Mouse (Mus musculus): ENCODE data around the gene Ippk.

Ippk gene

GRCm38 (mm10) chr13:49420754-49421605 is at the start of gene Ippk:
Gene Ippk, plus strand, starts transcription at chr13:49421249.
- DNase-seq (ENCODE audit: low spot score), result peak; percentile 98

- peak; percentile 35 for DNase-seq (ENCODE audit: low spot score)
Measured at GRCm38 (mm10) chr13:49371428-49371899, 49.6 kb upstream of the Ippk start.

GRCm38 (mm10) chr13:49372370-49373060 is 48.5 kb upstream of the Ippk start:
- peak; percentile 55 for DNase-seq (ENCODE audit: low spot score)

GRCm38 (mm10) chr13:49374304-49374703 is 46.7 kb upstream of the Ippk start:
- DNase-seq (ENCODE audit: low spot score), result no peak

- peak; percentile 52 for DNase-seq (ENCODE audit: low spot score)
Measured at GRCm38 (mm10) chr13:49374730-49375129, 46.3 kb upstream of the Ippk start.

GRCm38 (mm10) chr13:49377608-49378007 is 43.4 kb upstream of the Ippk start:
- no peak for DNase-seq (ENCODE audit: low spot score)

- DNase-seq (ENCODE audit: low spot score), result no peak
Measured at GRCm38 (mm10) chr13:49379301-49379700, 41.7 kb upstream of the Ippk start.

GRCm38 (mm10) chr13:49381230-49381629 is 39.8 kb upstream of the Ippk start:
- peak; percentile 90 for DNase-seq (ENCODE audit: low spot score)

- DNase-seq (ENCODE audit: low spot score), result no peak
Measured at GRCm38 (mm10) chr13:49382997-49383396, 38.1 kb upstream of the Ippk start.

- no peak for DNase-seq (ENCODE audit: low spot score)
Measured at GRCm38 (mm10) chr13:49384751-49385463, 36.1 kb upstream of the Ippk start.

GRCm38 (mm10) chr13:49391374-49391773 is 29.7 kb upstream of the Ippk start:
- DNase-seq (ENCODE audit: low spot score), result no peak

- DNase-seq (ENCODE audit: low spot score), result no peak
Measured at GRCm38 (mm10) chr13:49393579-49393978, 27.5 kb upstream of the Ippk start.

- DNase-seq (ENCODE audit: low spot score), result no peak
Measured at GRCm38 (mm10) chr13:49394886-49395447, 26.1 kb upstream of the Ippk start.

- no peak for DNase-seq (ENCODE audit: low spot score)
Measured at GRCm38 (mm10) chr13:49396798-49397197, 24.3 kb upstream of the Ippk start.

GRCm38 (mm10) chr13:49398191-49398590 is 22.9 kb upstream of the Ippk start:
- DNase-seq (ENCODE audit: low spot score), result no peak

- DNase-seq (ENCODE audit: low spot score), result peak; percentile 51
Measured at GRCm38 (mm10) chr13:49400139-49400538, 20.9 kb upstream of the Ippk start.

GRCm38 (mm10) chr13:49402628-49403027 is 18.4 kb upstream of the Ippk start:
- peak; percentile 73 for DNase-seq (ENCODE audit: low spot score)

GRCm38 (mm10) chr13:49407795-49408194 is 13.3 kb upstream of the Ippk start:
- DNase-seq (ENCODE audit: low spot score), result no peak

GRCm38 (mm10) chr13:49421606-49421917 is 513 bp downstream of the Ippk start:
- no peak for DNase-seq (ENCODE audit: low spot score)

GRCm38 (mm10) chr13:49421959-49422358 is 910 bp downstream of the Ippk start:
- DNase-seq (ENCODE audit: low spot score), result no peak

GRCm38 (mm10) chr13:49426736-49427135 is 5.7 kb downstream of the Ippk start:
- no peak for DNase-seq (ENCODE audit: low spot score)

- DNase-seq (ENCODE audit: low spot score), result no peak
Measured at GRCm38 (mm10) chr13:49428042-49428675, 7.1 kb downstream of the Ippk start.
